Mouse (Mus musculus): Measurements from ENCODE around the gene Insig1.

- TF ChIP-seq CTCF (IDR thresholded peaks at IDR 0.05; ENCODE audit: control insufficient read depth, insufficient read depth, low read length) (no peak), POLR2A (IDR thresholded peaks at IDR 0.05; ENCODE audit: borderline replicate concordance, control insufficient read depth, low read depth, low read length) (no peak)
These were observed 14.3 kb upstream of the Insig1 start for GRCm38 (mm10) chr5:28056877-28057276.

All from bone marrow, adult 2 months (tissue).